Mouse (Mus musculus): ENCODE results near the gene Dhrs7b. TPM values are rescaled to one million over a fixed set of nuclear protein-coding genes. Genes with fewer than 3 reads are reported as not detected.
"Not testable (repeated sequence)": the region's sequence is repeated elsewhere in the genome, so short reads cannot be mapped to it uniquely, and the experiment has no call there.

Gene Dhrs7b
- total RNA-seq, 1 experiment from 2014 or later: 12.1 TPM

- ATAC-seq (replicated peaks in 1 of 2; ENCODE audit: insufficient read depth in 1 of 2, low FRiP score in 2 of 2, low TSS enrichment in 1 of 2, low read depth in 1 of 2, poor library complexity in 2 of 2, severe bottlenecking in 2 of 2): no peak
These were observed 3.0 kb upstream of the Dhrs7b start for GRCm38 (mm10) chr11:60827241-60827945.

- no peak for ATAC-seq (replicated peaks in 1 of 2; ENCODE audit: insufficient read depth in 1 of 2, low FRiP score in 2 of 2, low TSS enrichment in 1 of 2, low read depth in 1 of 2, poor library complexity in 2 of 2, severe bottlenecking in 2 of 2)
These were observed 1.5 kb upstream of the Dhrs7b start for GRCm38 (mm10) chr11:60828903-60829302.

GRCm38 (mm10) chr11:60836897-60837296, 6.5 kb downstream of the Dhrs7b start:
- ATAC-seq (replicated peaks in 1 of 2; ENCODE audit: insufficient read depth in 1 of 2, low FRiP score in 2 of 2, low TSS enrichment in 1 of 2, low read depth in 1 of 2, poor library complexity in 2 of 2, severe bottlenecking in 2 of 2): no peak

GRCm38 (mm10) chr11:60837644-60838406, 7.4 kb downstream of the Dhrs7b start:
- ATAC-seq (replicated peaks in 1 of 2; ENCODE audit: insufficient read depth in 1 of 2, low FRiP score in 2 of 2, low TSS enrichment in 1 of 2, low read depth in 1 of 2, poor library complexity in 2 of 2, severe bottlenecking in 2 of 2): no peak; a peak in 1 of 4 replicates

- ATAC-seq (replicated peaks in 1 of 2; ENCODE audit: insufficient read depth in 1 of 2, low FRiP score in 2 of 2, low TSS enrichment in 1 of 2, low read depth in 1 of 2, poor library complexity in 2 of 2, severe bottlenecking in 2 of 2): peak; percentile 71 to 84
These were observed 11.2 kb downstream of the Dhrs7b start for GRCm38 (mm10) chr11:60841467-60842200.

GRCm38 (mm10) chr11:60843412-60843811, 13.0 kb downstream of the Dhrs7b start:
- no peak for ATAC-seq (replicated peaks in 1 of 2; ENCODE audit: insufficient read depth in 1 of 2, low FRiP score in 2 of 2, low TSS enrichment in 1 of 2, low read depth in 1 of 2, poor library complexity in 2 of 2, severe bottlenecking in 2 of 2)

GRCm38 (mm10) chr11:60845415-60845814, 15.0 kb downstream of the Dhrs7b start:
- no peak for ATAC-seq (replicated peaks in 1 of 2; ENCODE audit: insufficient read depth in 1 of 2, low FRiP score in 2 of 2, low TSS enrichment in 1 of 2, low read depth in 1 of 2, poor library complexity in 2 of 2, severe bottlenecking in 2 of 2)

GRCm38 (mm10) chr11:60856587-60856986, 26.2 kb downstream of the Dhrs7b start:
- ATAC-seq (replicated peaks in 1 of 2; ENCODE audit: insufficient read depth in 1 of 2, low FRiP score in 2 of 2, low TSS enrichment in 1 of 2, low read depth in 1 of 2, poor library complexity in 2 of 2, severe bottlenecking in 2 of 2): no peak

- no peak for ATAC-seq (replicated peaks in 1 of 2; ENCODE audit: insufficient read depth in 1 of 2, low FRiP score in 2 of 2, low TSS enrichment in 1 of 2, low read depth in 1 of 2, poor library complexity in 2 of 2, severe bottlenecking in 2 of 2)
These were observed 31.6 kb downstream of the Dhrs7b start for GRCm38 (mm10) chr11:60861993-60862392.

- no peak for ATAC-seq (replicated peaks in 1 of 2; ENCODE audit: insufficient read depth in 1 of 2, low FRiP score in 2 of 2, low TSS enrichment in 1 of 2, low read depth in 1 of 2, poor library complexity in 2 of 2, severe bottlenecking in 2 of 2)
These were observed 32.8 kb downstream of the Dhrs7b start for GRCm38 (mm10) chr11:60863196-60863595.

- no peak for ATAC-seq (replicated peaks in 1 of 2; ENCODE audit: insufficient read depth in 1 of 2, low FRiP score in 2 of 2, low TSS enrichment in 1 of 2, low read depth in 1 of 2, poor library complexity in 2 of 2, severe bottlenecking in 2 of 2)
These were observed 33.7 kb downstream of the Dhrs7b start for GRCm38 (mm10) chr11:60864166-60864565.

- ATAC-seq (replicated peaks in 1 of 2; ENCODE audit: insufficient read depth in 1 of 2, low FRiP score in 2 of 2, low TSS enrichment in 1 of 2, low read depth in 1 of 2, poor library complexity in 2 of 2, severe bottlenecking in 2 of 2): no peak
These were observed 34.5 kb downstream of the Dhrs7b start for GRCm38 (mm10) chr11:60864916-60865315.

- ATAC-seq (replicated peaks in 1 of 2; ENCODE audit: insufficient read depth in 1 of 2, low FRiP score in 2 of 2, low TSS enrichment in 1 of 2, low read depth in 1 of 2, poor library complexity in 2 of 2, severe bottlenecking in 2 of 2): no peak
These were observed 35.6 kb downstream of the Dhrs7b start for GRCm38 (mm10) chr11:60866021-60866420.

- no peak for ATAC-seq (replicated peaks in 1 of 2; ENCODE audit: insufficient read depth in 1 of 2, low FRiP score in 2 of 2, low TSS enrichment in 1 of 2, low read depth in 1 of 2, poor library complexity in 2 of 2, severe bottlenecking in 2 of 2)
These were observed 37.0 kb downstream of the Dhrs7b start for GRCm38 (mm10) chr11:60867456-60867855.

- ATAC-seq (replicated peaks in 1 of 2; ENCODE audit: insufficient read depth in 1 of 2, low FRiP score in 2 of 2, low TSS enrichment in 1 of 2, low read depth in 1 of 2, poor library complexity in 2 of 2, severe bottlenecking in 2 of 2): no peak
These were observed 37.5 kb downstream of the Dhrs7b start for GRCm38 (mm10) chr11:60867904-60868303.

- ATAC-seq (replicated peaks in 1 of 2; ENCODE audit: insufficient read depth in 1 of 2, low FRiP score in 2 of 2, low TSS enrichment in 1 of 2, low read depth in 1 of 2, poor library complexity in 2 of 2, severe bottlenecking in 2 of 2): not testable (repeated sequence)
These were observed 39.0 kb downstream of the Dhrs7b start for GRCm38 (mm10) chr11:60869471-60869870.

- ATAC-seq (replicated peaks in 1 of 2; ENCODE audit: insufficient read depth in 1 of 2, low FRiP score in 2 of 2, low TSS enrichment in 1 of 2, low read depth in 1 of 2, poor library complexity in 2 of 2, severe bottlenecking in 2 of 2): no peak
These were observed 41.0 kb downstream of the Dhrs7b start for GRCm38 (mm10) chr11:60871409-60871808.

- no peak for ATAC-seq (replicated peaks in 1 of 2; ENCODE audit: insufficient read depth in 1 of 2, low FRiP score in 2 of 2, low TSS enrichment in 1 of 2, low read depth in 1 of 2, poor library complexity in 2 of 2, severe bottlenecking in 2 of 2)
These were observed 42.7 kb downstream of the Dhrs7b start for GRCm38 (mm10) chr11:60873101-60873500.
